Mouse (Mus musculus): ENCODE data around the gene Morc4.
A peak's percentile ranks its signal among the peaks of the same experiment; 100 is the strongest.

The Morc4 gene

DNA sequence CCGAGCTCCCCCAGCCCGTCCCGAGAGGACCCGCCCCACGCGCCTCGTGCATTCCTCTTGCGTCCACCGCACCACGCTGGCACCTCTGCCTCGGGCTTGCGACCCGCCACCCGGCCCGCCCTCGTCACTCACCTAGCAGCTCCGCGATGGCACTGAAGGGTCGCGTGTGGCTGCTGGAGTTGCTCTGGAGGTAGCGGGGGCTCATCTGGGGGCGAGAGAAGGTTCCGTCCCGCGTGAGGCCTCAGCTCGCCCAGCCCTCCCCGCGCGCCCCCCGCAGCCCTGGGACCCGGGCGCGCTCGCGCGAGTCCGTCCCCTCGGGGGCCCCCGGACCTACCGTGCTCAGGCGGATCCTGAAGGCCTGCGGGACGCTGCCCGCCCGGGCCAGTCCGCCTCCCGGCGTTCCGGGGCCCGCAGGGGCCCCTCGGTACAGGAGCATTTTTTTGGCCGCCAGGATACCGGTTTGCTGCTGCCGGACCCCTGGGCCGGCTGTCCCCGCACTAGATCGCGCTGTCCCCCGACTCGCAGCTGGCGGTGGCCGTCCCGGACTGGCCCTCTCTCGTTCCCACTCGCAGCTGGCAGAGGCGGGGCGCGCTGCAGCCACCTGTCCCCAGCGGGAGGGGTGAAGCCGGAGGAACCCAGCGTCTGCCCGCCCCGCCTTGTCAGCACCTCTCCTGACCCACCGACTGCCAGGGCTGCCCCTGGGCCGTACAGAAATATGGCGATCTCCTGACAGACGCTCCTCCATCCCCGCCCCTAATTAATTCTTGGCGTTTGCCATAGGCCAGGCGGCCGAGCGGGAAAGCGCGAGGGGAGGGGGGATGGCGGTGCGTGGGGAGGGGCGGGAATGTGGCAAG, at the start of gene Morc4:
Morc4 (minus strand) TSS at position 740 of the 854 bp plus-strand sequence.
- DNase-seq (ENCODE audit: low read depth, low spot score), result no peak

DNA sequence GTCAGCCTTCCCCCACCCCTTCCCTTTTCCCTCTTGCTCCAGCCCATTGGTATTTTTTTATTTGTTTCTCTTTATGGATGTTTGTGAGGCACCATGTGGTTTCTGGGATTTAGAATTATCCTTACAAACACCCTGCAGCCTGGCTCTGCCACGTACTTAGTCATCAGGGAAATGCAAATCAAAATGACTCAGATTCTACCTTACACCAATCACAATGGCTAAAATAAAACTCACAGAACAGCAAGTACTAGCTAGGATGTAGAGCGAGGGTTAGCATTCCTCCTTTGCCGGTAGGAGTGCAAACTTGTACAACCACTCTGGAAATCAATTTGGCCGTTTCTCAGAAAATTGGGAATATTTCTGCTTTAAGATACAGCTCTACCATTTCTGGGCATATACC, 49.1 kb upstream of the Morc4 start:
- no peak for DNase-seq (ENCODE audit: low read depth, low spot score)

GRCm38 (mm10) chrX:139891387-139891786, 19.9 kb upstream of the Morc4 start:
- no peak for DNase-seq (ENCODE audit: low read depth, low spot score)

GRCm38 (mm10) chrX:139883221-139883620, 11.7 kb upstream of the Morc4 start:
- no peak for DNase-seq (ENCODE audit: low read depth, low spot score)

- DNase-seq (ENCODE audit: low read depth, low spot score), result no peak
These were observed 6.5 kb upstream of the Morc4 start for GRCm38 (mm10) chrX:139877936-139878335.

DNA sequence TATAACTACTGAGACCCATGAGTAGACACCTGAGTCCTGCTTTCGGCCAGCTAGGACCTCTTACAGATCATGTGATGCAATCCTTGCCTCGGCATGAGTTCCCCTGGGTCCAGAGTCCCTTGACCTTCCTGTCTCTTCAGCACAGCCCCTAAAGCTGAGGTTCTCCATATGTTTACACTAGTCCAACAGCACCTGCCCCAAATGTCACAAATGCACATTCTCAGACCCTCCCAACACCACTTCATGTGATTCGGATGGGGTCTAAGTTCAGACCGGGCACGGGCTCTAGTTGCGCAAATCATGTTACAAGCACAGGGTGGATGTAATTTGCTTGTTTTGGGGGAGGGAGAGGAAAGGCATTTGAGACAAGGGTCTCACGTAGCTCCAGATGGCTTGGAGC, 5.6 kb upstream of the Morc4 start:
- no peak for DNase-seq (ENCODE audit: low read depth, low spot score)

DNA sequence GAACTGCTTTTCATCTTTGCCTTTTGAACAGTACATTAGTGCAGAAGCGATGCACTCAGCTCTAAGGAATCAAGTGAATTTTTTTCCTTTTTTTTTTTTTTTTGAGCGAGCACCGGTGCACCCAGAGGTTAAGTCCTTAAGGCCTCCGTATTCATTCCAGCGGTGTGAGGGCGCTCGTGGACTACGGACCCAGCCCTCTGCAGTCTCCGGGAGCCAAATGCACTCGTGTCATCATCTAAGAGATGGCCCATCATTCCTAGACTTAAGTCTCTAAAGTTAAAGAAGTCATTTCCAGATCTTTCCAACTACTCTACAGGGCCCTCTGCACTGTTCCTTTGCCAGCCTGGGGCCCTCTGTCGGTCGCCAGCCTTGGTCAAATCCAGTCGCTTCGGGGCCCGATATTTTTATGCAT, 1.2 kb downstream of the Morc4 start:
- no peak for DNase-seq (ENCODE audit: low read depth, low spot score)

DNA sequence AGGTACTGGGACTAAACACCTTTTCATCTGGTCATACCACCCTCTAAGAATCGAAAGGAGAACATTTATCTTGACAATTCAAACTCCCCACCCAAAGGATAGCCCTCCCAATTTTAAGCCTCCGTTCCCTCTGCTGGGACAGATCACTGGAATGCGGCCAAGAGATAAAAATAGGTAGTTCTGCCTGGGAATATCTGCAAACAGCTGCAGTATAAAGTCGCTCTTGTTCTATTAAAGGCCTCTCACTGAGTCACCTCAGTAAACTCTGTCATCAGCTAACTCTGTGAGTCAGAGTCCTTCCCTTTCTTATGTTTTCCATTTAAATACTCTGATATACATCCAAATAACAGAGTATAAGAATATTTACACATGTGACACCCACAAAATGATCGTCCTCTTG, 12.1 kb downstream of the Morc4 start:
- DNase-seq (ENCODE audit: low read depth, low spot score), result no peak

DNA sequence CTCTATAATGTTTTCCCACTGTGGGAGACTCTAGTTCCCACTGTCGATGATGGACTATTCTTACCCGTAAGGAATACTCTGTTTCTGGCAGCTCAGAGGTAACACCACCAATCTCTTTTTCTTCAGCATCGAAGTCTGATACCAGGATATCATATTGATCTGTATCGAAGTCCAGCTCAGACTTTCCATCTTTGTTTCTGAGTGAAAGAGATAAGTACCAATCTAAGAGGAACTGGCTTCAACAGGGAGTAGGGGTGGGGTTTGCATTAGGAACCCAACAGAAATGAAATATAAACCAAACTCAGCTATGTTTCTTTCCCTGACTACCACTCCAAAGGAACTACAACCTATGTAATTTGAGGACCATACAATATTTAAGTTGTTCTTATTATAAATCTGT, 16.7 kb downstream of the Morc4 start:
- DNase-seq (ENCODE audit: low read depth, low spot score), result no peak

DNA sequence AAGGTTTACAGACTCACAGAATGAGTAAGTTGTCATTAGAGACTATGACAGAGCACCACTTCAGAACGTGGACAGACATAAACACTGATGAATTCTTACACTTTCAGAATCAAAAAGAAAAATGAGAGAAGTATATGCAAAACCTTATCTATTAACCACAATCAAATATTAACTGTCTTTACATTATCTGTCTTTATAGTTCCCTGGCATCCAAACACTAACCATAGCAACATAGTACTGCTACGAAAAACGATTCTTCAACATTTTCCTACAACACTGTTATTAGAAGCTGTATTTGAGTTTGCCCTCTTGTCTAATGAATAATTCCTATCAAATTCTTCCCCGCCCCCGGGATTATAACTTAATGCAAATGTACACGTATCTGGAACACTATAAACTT, 30.4 kb downstream of the Morc4 start:
- no peak for DNase-seq (ENCODE audit: low read depth, low spot score)

- DNase-seq (ENCODE audit: low read depth, low spot score), result no peak
These were observed 32.4 kb downstream of the Morc4 start for GRCm38 (mm10) chrX:139839057-139839456.

DNA sequence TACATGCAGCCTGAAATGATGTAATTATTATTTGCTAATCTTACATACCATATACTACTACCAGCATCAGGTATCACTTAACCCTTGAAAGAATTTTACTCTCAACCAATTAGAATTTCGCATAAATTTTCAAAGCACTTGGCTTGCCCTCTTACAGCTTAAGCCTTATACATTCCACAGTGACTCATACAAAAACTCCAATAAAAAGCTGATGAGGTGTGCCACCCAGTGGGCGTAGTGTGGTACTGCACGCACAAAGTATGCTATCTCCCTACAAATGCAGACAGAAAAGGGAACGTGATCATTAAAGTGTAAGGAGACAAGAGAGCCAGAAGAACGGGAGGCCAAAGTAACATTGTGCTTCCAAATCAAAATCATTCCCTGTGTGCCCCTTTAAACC, 39.0 kb downstream of the Morc4 start:
- no peak for DNase-seq (ENCODE audit: low read depth, low spot score)

DNA sequence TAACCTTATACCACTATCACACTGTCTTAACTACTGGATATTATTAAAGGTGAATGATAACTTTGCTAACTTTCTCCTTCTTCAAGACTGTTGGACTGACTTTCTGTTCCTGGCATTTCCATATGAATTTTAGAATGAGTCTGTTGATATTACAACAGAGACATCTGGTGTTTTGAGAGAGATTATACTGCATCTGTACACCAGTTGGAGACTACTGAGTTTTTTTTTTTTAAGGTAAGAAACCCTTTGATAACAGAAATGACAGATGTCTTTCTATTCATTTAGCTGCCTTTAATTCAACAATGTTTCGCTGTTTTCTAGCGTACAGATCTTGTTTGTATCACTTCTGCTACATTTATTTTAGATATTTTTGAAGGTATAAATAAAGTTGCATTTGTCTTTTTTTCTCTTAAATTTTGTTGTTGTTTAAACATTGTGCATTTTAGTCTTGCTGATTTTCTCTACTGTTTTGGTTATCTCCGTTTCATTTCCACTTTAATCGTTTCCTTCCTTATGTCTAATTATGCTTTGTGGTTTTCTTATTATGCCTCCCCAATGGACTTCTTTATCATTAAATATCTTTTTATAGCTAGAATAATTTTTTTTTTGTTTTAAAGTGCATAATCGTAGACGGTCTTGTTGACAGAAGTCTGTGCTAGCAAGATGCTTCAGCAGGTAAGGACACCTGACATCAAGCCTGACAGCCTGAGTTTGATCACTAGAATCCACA, 42.9 kb downstream of the Morc4 start:
- DNase-seq (ENCODE audit: low read depth, low spot score), result no peak

DNA sequence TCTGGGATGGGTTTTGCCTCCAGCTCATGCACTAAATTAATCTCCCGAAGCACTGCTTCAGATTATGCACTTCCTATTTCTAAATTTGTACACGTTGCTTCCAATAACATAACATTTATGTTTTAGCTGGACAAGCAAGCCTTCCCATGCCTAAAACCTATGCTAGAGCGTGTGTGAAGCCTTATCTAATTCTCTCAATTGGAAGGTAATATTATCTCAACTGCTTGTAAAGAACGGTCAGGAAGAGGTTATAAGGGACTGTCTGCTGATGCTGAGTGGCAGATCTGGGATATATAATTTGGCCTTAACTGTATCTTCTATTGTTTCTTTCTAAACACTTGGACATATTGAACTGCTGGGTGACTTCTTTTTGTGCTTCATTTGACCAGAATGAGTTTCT, 44.6 kb downstream of the Morc4 start:
- no peak for DNase-seq (ENCODE audit: low read depth, low spot score)

DNA sequence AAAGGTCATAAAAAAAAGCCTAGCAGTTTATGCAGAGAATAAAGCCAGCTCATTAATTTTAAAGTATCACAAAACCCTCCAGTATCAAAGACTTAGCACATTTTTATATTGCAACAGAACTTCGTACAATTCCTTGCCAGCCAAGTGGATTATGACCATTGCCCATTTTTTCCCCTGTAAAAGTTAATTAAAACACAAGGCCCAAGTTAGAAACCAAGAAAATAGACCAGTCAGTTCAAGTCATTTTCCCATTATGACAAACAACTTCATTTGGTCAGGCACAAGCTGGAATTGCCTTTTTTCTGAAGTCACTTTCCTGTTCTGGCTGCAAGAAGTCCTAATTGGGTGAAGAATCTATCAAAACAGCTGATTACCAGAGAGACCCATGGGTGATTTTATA, 46.1 kb downstream of the Morc4 start:
- DNase-seq (ENCODE audit: low read depth, low spot score), result no peak

GRCm38 (mm10) chrX:139815201-139815600, 56.3 kb downstream of the Morc4 start:
- no peak for DNase-seq (ENCODE audit: low read depth, low spot score)

- no peak for DNase-seq (ENCODE audit: low read depth, low spot score)
These were observed 57.4 kb downstream of the Morc4 start for GRCm38 (mm10) chrX:139814018-139814635.

GRCm38 (mm10) chrX:139813299-139814002, 58.0 kb downstream of the Morc4 start:
- DNase-seq (ENCODE audit: low read depth, low spot score), result no peak

- DNase-seq (ENCODE audit: low read depth, low spot score), result no peak
These were observed 58.7 kb downstream of the Morc4 start for GRCm38 (mm10) chrX:139812636-139813298.

- no peak for DNase-seq (ENCODE audit: low read depth, low spot score)
These were observed 63.0 kb downstream of the Morc4 start for GRCm38 (mm10) chrX:139808501-139808900.

GRCm38 (mm10) chrX:139808085-139808484, 63.4 kb downstream of the Morc4 start:
- peak; percentile 12 for DNase-seq (ENCODE audit: low read depth, low spot score)
